Mouse (Mus musculus) limb, embryonic 12.5 days (tissue): ENCODE results near the gene Gzma. TPM values are rescaled to one million over a fixed set of nuclear protein-coding genes. Genes with fewer than 3 reads are reported as not detected.

Source experiments
- ATAC-seq: fragments of 200-750 bp; cut with Nextera tagmentation; 2 replicates; pipeline ENCODE4 v1.8.0; 2017; ENCODE audit warnings: low read depth, moderate TSS enrichment; ENCODE audit not compliant: insufficient number of reproducible peaks, insufficient read depth, low FRiP score, low TSS enrichment
- H3K27ac ChIP-seq: fragments of 300-500 bp; sonication (generic); 2 replicates; pipeline ENCODE4 v1.5.1; 2016; ENCODE audit warnings: mild to moderate bottlenecking, moderate library complexity
- H3K27me3 ChIP-seq: fragments of 300-500 bp; sonication (generic); 2 replicates; pipeline ENCODE4 v1.6.1; 2016; ENCODE audit warnings: mild to moderate bottlenecking, moderate library complexity
- H3K36me3 ChIP-seq: fragments of 300-500 bp; sonication (generic); 2 replicates; pipeline ENCODE4 v1.6.1; 2016; ENCODE audit warnings: mild to moderate bottlenecking, moderate library complexity
- H3K4me1 ChIP-seq: fragments of 300-500 bp; sonication (generic); replicated peaks from 2 replicates; pipeline ENCODE4 v1.6.1; 2016
- H3K4me2 ChIP-seq: fragments of 300-500 bp; sonication (generic); 2 replicates; pipeline ENCODE4 v1.6.1; 2016; ENCODE audit warnings: mild to moderate bottlenecking, moderate library complexity
- H3K4me3 ChIP-seq: fragments of 300-500 bp; sonication (generic); replicated peaks from 2 replicates; pipeline ENCODE4 v1.5.1; 2016; ENCODE audit warnings: mild to moderate bottlenecking
- H3K9ac ChIP-seq: fragments of 300-500 bp; sonication (generic); replicated peaks from 2 replicates; pipeline ENCODE4 v1.6.1; 2016; ENCODE audit warnings: mild to moderate bottlenecking, moderate library complexity
- H3K9me3 ChIP-seq: fragments of 300-500 bp; sonication (generic); 2 replicates; pipeline ENCODE4 v1.6.1; 2016; ENCODE audit warnings: mild to moderate bottlenecking, moderate library complexity
- WGBS: fragments of 180-500 bp; shearing (Covaris S2); methylation state at CpG from one replicate; pipeline ENCODE4 v1.1.7; 2016; 5-methylcytosine and 5-hydroxymethylcytosine counted together
- polyA plus RNA-seq: library from polyadenylated mRNA; unstranded; fragments of >200 nt; fragmentation: Nextera tagmentation; extraction: Ambion mirVana; gene quantifications from 2 replicates; pipeline ENCODE4 v1.2.1, GENCODE M21; 2016

Gzma gene
- polyA plus RNA-seq, result not detected in 2 replicates

- H3K36me3 ChIP-seq, result no peaks in the 10 kb centered on the region
- ATAC-seq, result no peak
- H3K4me3 ChIP-seq, result no peak within 1 kb of the TSS
- H3K4me2 ChIP-seq, result no peak within 1 kb of the TSS
- 86% methylated on average over 6 of the region's 6 CpGs for WGBS
- 0 out of 2 replicates have a peak, but pooled peaks cover 2% of the 10 kb centered on the region for H3K27me3 ChIP-seq
- H3K9me3 ChIP-seq, result no peaks in the 10 kb centered on the region
- H3K9ac ChIP-seq, result no peak within 1 kb of the TSS
- H3K4me1 ChIP-seq, result no peaks in the 10 kb centered on the region
- H3K27ac ChIP-seq, result no peak within 1 kb of the TSS
Measured at GRCm38 (mm10) chr13:113100879-113101278, at the start of gene Gzma. Gene Gzma (minus strand): TSS chr13:113100981.

GRCm38 (mm10) chr13:113139597-113139996 lies 38.8 kb upstream of the Gzma start:
- Histone ChIP-seq H3K4me2 (no peak overlapping the region), H3K9ac (no peak overlapping the region), H3K27ac (no peak overlapping the region), H3K4me3 (no peak overlapping the region), H3K9me3 (no peaks in the 10 kb centered on the region), H3K36me3 (no peaks in the 10 kb centered on the region), H3K27me3 (no peaks in the 10 kb centered on the region), H3K4me1 (no peaks in the 10 kb centered on the region)
- no peak for ATAC-seq
- WGBS, result 93% methylated on average over 1 of the region's 1 CpGs

- H3K4me3 ChIP-seq, result no peak overlapping the region
- no peak for ATAC-seq
- no peaks in the 10 kb centered on the region for H3K36me3 ChIP-seq
- no peaks in the 10 kb centered on the region for H3K27me3 ChIP-seq
- no peak overlapping the region for H3K9ac ChIP-seq
- H3K4me2 ChIP-seq, result no peak overlapping the region
- H3K4me1 ChIP-seq, result no peaks in the 10 kb centered on the region
- WGBS, result 89% methylated on average over 1 of the region's 1 CpGs
- H3K27ac ChIP-seq, result no peak overlapping the region
- H3K9me3 ChIP-seq, result no peaks in the 10 kb centered on the region
Measured at GRCm38 (mm10) chr13:113129974-113130373, 29.2 kb upstream of the Gzma start.

- H3K9ac ChIP-seq, result no peak overlapping the region
- no peaks in the 10 kb centered on the region for H3K9me3 ChIP-seq
- no peaks in the 10 kb centered on the region for H3K36me3 ChIP-seq
- no peak for ATAC-seq
- H3K27ac ChIP-seq, result no peak overlapping the region
- H3K4me3 ChIP-seq, result no peak overlapping the region
- WGBS, result 86% methylated on average over 14 of the region's 14 CpGs
- H3K4me1 ChIP-seq, result no peaks in the 10 kb centered on the region
- no peak overlapping the region for H3K4me2 ChIP-seq
- no peaks in the 10 kb centered on the region for H3K27me3 ChIP-seq
Measured at GRCm38 (mm10) chr13:113121326-113121725, 20.5 kb upstream of the Gzma start.

GRCm38 (mm10) chr13:113120324-113121237 lies 19.8 kb upstream of the Gzma start:
- ATAC-seq, result no peak
- no peak overlapping the region for H3K9ac ChIP-seq
- no peaks in the 10 kb centered on the region for H3K36me3 ChIP-seq
- no peak overlapping the region for H3K27ac ChIP-seq
- WGBS, result 87% methylated on average over 17 of the region's 17 CpGs
- H3K4me1 ChIP-seq, result no peaks in the 10 kb centered on the region
- H3K9me3 ChIP-seq, result no peaks in the 10 kb centered on the region
- no peak overlapping the region for H3K4me3 ChIP-seq
- no peaks in the 10 kb centered on the region for H3K27me3 ChIP-seq
- no peak overlapping the region for H3K4me2 ChIP-seq

- ATAC-seq, result no peak
- 81% methylated on average over 4 of the region's 4 CpGs for WGBS
- Histone ChIP-seq H3K27ac (no peak overlapping the region), H3K9me3 (no peaks in the 10 kb centered on the region), H3K4me1 (no peaks in the 10 kb centered on the region), H3K36me3 (no peaks in the 10 kb centered on the region), H3K4me2 (no peak overlapping the region), H3K4me3 (no peak overlapping the region), H3K9ac (no peak overlapping the region), H3K27me3 (no peaks in the 10 kb centered on the region)
Measured at GRCm38 (mm10) chr13:113118977-113119376, 18.2 kb upstream of the Gzma start.

- H3K4me1 ChIP-seq, result no peaks in the 10 kb centered on the region
- ATAC-seq, result no peak
- WGBS, result 88% methylated on average over 10 of the region's 10 CpGs
Measured at GRCm38 (mm10) chr13:113104759-113105158, 4.0 kb upstream of the Gzma start.

GRCm38 (mm10) chr13:113101804-113102203 lies 1.0 kb upstream of the Gzma start:
- no peaks in the 10 kb centered on the region for H3K9me3 ChIP-seq
- no peak overlapping the region for H3K4me3 ChIP-seq
- H3K36me3 ChIP-seq, result no peaks in the 10 kb centered on the region
- H3K9ac ChIP-seq, result no peak overlapping the region
- 76% methylated on average over 10 of the region's 10 CpGs for WGBS
- H3K4me2 ChIP-seq, result no peak overlapping the region
- H3K27me3 ChIP-seq, result 0 out of 2 replicates have a peak, but pooled peaks cover 2% of the 10 kb centered on the region
- ATAC-seq, result no peak
- H3K4me1 ChIP-seq, result no peaks in the 10 kb centered on the region
- H3K27ac ChIP-seq, result no peak overlapping the region

More at GRCm38 (mm10) chr13:113104759-113105158, 4.0 kb upstream of the Gzma start:
- Histone ChIP-seq H3K27ac (no peak overlapping the region), H3K9me3 (no peaks in the 10 kb centered on the region), H3K4me2 (no peak overlapping the region), H3K36me3 (no peaks in the 10 kb centered on the region), H3K4me3 (no peak overlapping the region), H3K9ac (no peak overlapping the region), H3K27me3 (no peaks in the 10 kb centered on the region)

GRCm38 (mm10) chr13:113098406-113098805 lies 2.4 kb downstream of the Gzma start:
- ATAC-seq, result no peak
- Histone ChIP-seq H3K27ac (no peak overlapping the region), H3K4me1 (no peaks in the 10 kb centered on the region), H3K4me3 (no peak overlapping the region), H3K36me3 (no peaks in the 10 kb centered on the region), H3K27me3 (0 out of 2 replicates have a peak, but pooled peaks cover 2% of the 10 kb centered on the region), H3K9me3 (no peaks in the 10 kb centered on the region), H3K9ac (no peak overlapping the region), H3K4me2 (no peak overlapping the region)
- 92% methylated on average over 2 of the region's 2 CpGs for whole genome bisulfite sequencing

- Histone ChIP-seq H3K4me2 (no peak overlapping the region), H3K4me3 (no peak overlapping the region), H3K27ac (no peak overlapping the region), H3K4me1 (no peaks in the 10 kb centered on the region), H3K9ac (no peak overlapping the region), H3K27me3 (0 out of 2 replicates have a peak, but pooled peaks cover 2% of the 10 kb centered on the region), H3K36me3 (no peaks in the 10 kb centered on the region), H3K9me3 (no peaks in the 10 kb centered on the region)
- WGBS, result 81% methylated on average over 3 of the region's 3 CpGs
- no peak for ATAC-seq
Measured at GRCm38 (mm10) chr13:113097011-113097410, 3.8 kb downstream of the Gzma start.

- no peak overlapping the region for H3K4me3 ChIP-seq
- H3K27me3 ChIP-seq, result 0 out of 2 replicates have a peak, but pooled peaks cover 2% of the 10 kb centered on the region
- H3K27ac ChIP-seq, result no peak overlapping the region
- no peaks in the 10 kb centered on the region for H3K9me3 ChIP-seq
- peaks cover 5% of the 10 kb centered on the region; the same call in 1 of the 2 replicates for H3K4me1 ChIP-seq
- no peaks in the 10 kb centered on the region for H3K36me3 ChIP-seq
- H3K4me2 ChIP-seq, result no peak overlapping the region
- 67% methylated on average over 1 of the region's 1 CpGs for WGBS
- no peak overlapping the region for H3K9ac ChIP-seq
- no peak for ATAC-seq
Measured at GRCm38 (mm10) chr13:113094618-113095017, 6.2 kb downstream of the Gzma start.
